Mouse (Mus musculus) MEL (cell line): ENCODE data around the gene Syndig1l.

Source experiments
- CHD1 ChIP-seq: IDR thresholded peaks from 2 replicates; pipeline ENCODE4 v1.6.1; 2012; ENCODE audit warnings: low read depth, mild to moderate bottlenecking, inconsistent platforms, low read length, improper control_type of control experiment
- CTCF ChIP-seq, 3 experiments: IDR thresholded peaks in 2 of 3; conservative IDR thresholded peaks in 1 of 3; 2 replicates each; pipeline ENCODE4 v1.5.1; 2011 to 2012; ENCODE audit warnings: low read length in 3 of 3, low read depth in 2 of 3, mild to moderate bottlenecking in 2 of 3, improper control_type of control experiment in 1 of 3, inconsistent platforms in 1 of 3, mixed read lengths in 1 of 3, moderate library complexity in 1 of 3; ENCODE audit not compliant: control insufficient read depth in 1 of 3, insufficient read depth in 1 of 3, poor library complexity in 1 of 3, severe bottlenecking in 1 of 3
- JUND ChIP-seq: IDR thresholded peaks from 2 replicates; pipeline ENCODE4 v1.6.1; 2011; ENCODE audit warnings: low read depth, mild to moderate bottlenecking, improper control_type of control experiment, low read length
- MAX ChIP-seq: IDR thresholded peaks from 2 replicates; pipeline ENCODE4 v1.6.1; 2011; ENCODE audit warnings: low read length, improper control_type of control experiment
- USF1 ChIP-seq: IDR thresholded peaks from 2 replicates; pipeline ENCODE4 v1.6.1; 2014; ENCODE audit warnings: low read depth, mild to moderate bottlenecking, inconsistent platforms, low read length, improper control_type of control experiment, moderate library complexity
- ZC3H11A ChIP-seq: IDR thresholded peaks from 2 replicates; pipeline ENCODE4 v1.6.1; 2012; ENCODE audit warnings: low read depth, mild to moderate bottlenecking, inconsistent platforms, low read length, improper control_type of control experiment

- TF ChIP-seq MAX = no peak
- TF ChIP-seq USF1 = no peak
- TF ChIP-seq CTCF (IDR thresholded peaks at IDR 0.05 in 2 of 3, conservative IDR thresholded peaks at IDR 0.05 in 1 of 3; ENCODE audit: control insufficient read depth in 1 of 3, insufficient read depth in 1 of 3, low read depth in 2 of 3, low read length in 3 of 3, poor library complexity in 1 of 3, severe bottlenecking in 1 of 3) = peak; percentile 53 to 68 (median 57)
- peak; percentile 44; the same call in 1 of the 2 replicates for TF ChIP-seq ZC3H11A
- TF ChIP-seq JUND = no peak
- no peak for TF ChIP-seq CHD1
Measured at GRCm38 (mm10) chr12:84670555-84670954, 28.1 kb downstream of the Syndig1l start.
